Mouse (Mus musculus) heart, postnatal 0 days (tissue): ENCODE measurements at regions not wholly inside any gene's neighbourhood (a gene's known extent, or its start where the extent isn't known, plus 50 kb on each side); places are given as distances from the start of the nearest gene placed in this dataset.

ENCODE experiments used
- ATAC-seq: fragments of 200-750 bp; cut with Nextera tagmentation; 2 replicates; pipeline ENCODE4 v1.8.0; 2017; ENCODE audit warnings: low read depth, moderate number of reproducible peaks, moderate library complexity; ENCODE audit not compliant: insufficient read depth
- DNase-seq: peaks from one replicate; pipeline ENCODE4 v3.0.0-alpha.2; 2016; ENCODE audit warnings: low spot score
- H3K27ac ChIP-seq: fragments of 300-500 bp; sonication (generic); 2 replicates; pipeline ENCODE4 v1.5.1; 2014; ENCODE audit warnings: low read depth, mild to moderate bottlenecking
- H3K27me3 ChIP-seq: fragments of 300-500 bp; sonication (generic); 2 replicates; pipeline ENCODE4 v1.6.1; 2014; ENCODE audit warnings: low read length, mixed read lengths; ENCODE audit not compliant: control insufficient read depth, insufficient read depth
- H3K36me3 ChIP-seq: fragments of 300-500 bp; sonication (generic); replicated peaks from 2 replicates; pipeline ENCODE4 v1.6.1; 2014; ENCODE audit warnings: low read length, mixed read lengths; ENCODE audit not compliant: control insufficient read depth, insufficient read depth
- H3K4me1 ChIP-seq: fragments of 300-500 bp; sonication (generic); 2 replicates; pipeline ENCODE4 v1.6.1; 2014; ENCODE audit warnings: antibody characterized with exemption; ENCODE audit not compliant: control insufficient read depth, insufficient read depth
- H3K4me2 ChIP-seq: fragments of 300-500 bp; sonication (generic); 2 replicates; pipeline ENCODE4 v1.6.1; 2014; ENCODE audit warnings: low read depth, mild to moderate bottlenecking, low read length, moderate library complexity
- H3K4me3 ChIP-seq: fragments of 300-500 bp; sonication (generic); 2 replicates; pipeline ENCODE4 v1.5.1; 2014; ENCODE audit warnings: low read depth, low read length
- H3K9ac ChIP-seq: fragments of 300-500 bp; sonication (generic); replicated peaks from 2 replicates; pipeline ENCODE4 v1.6.1; 2014; ENCODE audit warnings: low read depth, low read length, mixed read lengths
- H3K9me3 ChIP-seq: fragments of 300-500 bp; sonication (generic); replicated peaks from 2 replicates; pipeline ENCODE4 v1.6.1; 2016; ENCODE audit warnings: low read length; ENCODE audit not compliant: control insufficient read depth
- CTCF ChIP-seq: IDR thresholded peaks from 2 replicates; pipeline ENCODE4 v1.5.1; 2016; ENCODE audit warnings: antibody characterized with exemption, control low read depth, low read depth
- EP300 ChIP-seq: IDR thresholded peaks from 2 replicates; pipeline ENCODE4 v1.6.1; 2016; ENCODE audit warnings: antibody characterized with exemption, low read depth
- WGBS: fragments of 180-500 bp; shearing (Covaris S2); extraction: QIAGEN DNeasy Blood & Tissue Kit; methylation state at CpG from one replicate; pipeline ENCODE4 v1.1.7; 2014; 5-methylcytosine and 5-hydroxymethylcytosine counted together

GRCm38 (mm10) chr6:58101605-58102004 is 86.6 kb upstream of the Vmn1r26 start:
- H3K4me2 ChIP-seq: no peak overlapping the region
- H3K9ac ChIP-seq: no peak overlapping the region
- WGBS: 31% methylated on average over 1 of the region's 1 CpGs
- H3K4me1 ChIP-seq: no peaks in the 10 kb centered on the region
- no peaks in the 10 kb centered on the region for H3K27me3 ChIP-seq
- TF ChIP-seq CTCF: peak; percentile 17; the same call in 1 of the 2 replicates
- no peak for TF ChIP-seq EP300
- no peak overlapping the region for H3K27ac ChIP-seq
- H3K9me3 ChIP-seq: no peaks in the 10 kb centered on the region
- no peaks in the 10 kb centered on the region for H3K36me3 ChIP-seq
- ATAC-seq: no peak
- no peak for DNase-seq
- no peak overlapping the region for H3K4me3 ChIP-seq
